Comparison of ENCODE assay signal across 8 mouse cellular contexts in the genomic region with DNA sequence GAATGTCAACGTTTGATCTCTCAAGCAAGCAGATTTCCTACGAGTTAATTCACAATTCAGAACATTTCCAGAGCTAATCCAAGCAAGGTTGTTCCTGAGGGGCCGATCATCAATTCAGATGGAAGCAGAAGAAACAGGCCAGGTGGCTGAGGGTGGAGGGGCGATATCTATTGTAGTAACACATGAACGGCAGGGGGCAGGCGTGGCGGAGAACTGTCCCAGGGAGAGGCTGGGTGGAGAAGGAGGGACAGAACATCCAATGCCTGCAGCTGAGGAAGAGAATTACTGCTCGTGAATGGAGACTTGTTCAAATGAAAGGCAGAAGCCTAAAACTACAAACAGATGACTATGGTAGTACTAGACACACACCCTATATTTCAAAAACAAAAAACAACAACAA.
DNase-seq lines count a peak whose midpoint lies in the region; ATAC-seq and TF ChIP-seq lines count a peak whose summit lies in the region.
"Had no signal": no experiment of that assay in that cellular context is flagged by ENCODE, and none has a peak within 500 bp of the region (broad histone marks: within the 10 kb centered on the region; RNA-seq: fewer than 3 reads in every experiment).

No protein-coding gene starts in this region.

- DNase-seq in kidney, adult 18-20 months: peak; percentile 28
- peak; percentile 72 for DNase-seq in ES-E14 (ENCODE audit: low read depth, low spot score)
- DNase-seq in adrenal gland, postnatal 10 days: peak; percentile 60
- peak; percentile 61 to 63 for DNase-seq in kidney, postnatal 25 days
- DNase-seq in right cerebral cortex, postnatal 4 days: peak; percentile 50
- no peak for DNase-seq in frontal cortex, postnatal 25 days (ENCODE audit: low spot score in 2 of 2)

- H3K9me3 ChIP-seq in kidney, embryonic 16.5 days (ENCODE audit: low read length): no peaks in the 10 kb centered on the region
- no peaks in the 10 kb centered on the region for H3K9me3 ChIP-seq in ES-E14 (ENCODE audit: control insufficient read depth, insufficient read depth, low read depth, low read length)
- H3K9me3 ChIP-seq: embryonic facial prominence, embryonic 12.5 days had no signal

- in situ Hi-C loops in ES-E14 (cut with MboI; ENCODE audit: low sequenced_read_pairs in 2 of 2, unreplicated experiment in 2 of 2): no loop called here

- H3K27me3 ChIP-seq in kidney, embryonic 16.5 days (ENCODE audit: insufficient read depth, low read length): no peaks in the 10 kb centered on the region
- H3K27me3 ChIP-seq: embryonic facial prominence, embryonic 12.5 days had no signal

- no peak for ATAC-seq in kidney, embryonic 16.5 days (ENCODE audit: low FRiP score, low TSS enrichment)

- WGBS in kidney, embryonic 16.5 days: 39% methylated on average over 8 of the region's 8 CpGs

- no peak overlapping the region for H3K9ac ChIP-seq in kidney, embryonic 16.5 days (replicated peaks; ENCODE audit: low read length)
- no peak overlapping the region for H3K9ac ChIP-seq in ES-E14 (ENCODE audit: insufficient read depth, low read depth, low read length, poor library complexity, severe bottlenecking)
- H3K9ac ChIP-seq: embryonic facial prominence, embryonic 12.5 days had no signal

- no peak overlapping the region for H3K4me2 ChIP-seq in kidney, embryonic 16.5 days (replicated peaks; ENCODE audit: low read depth, low read length)
- H3K4me2 ChIP-seq: embryonic facial prominence, embryonic 12.5 days had no signal

- H3K4me3 ChIP-seq in kidney, embryonic 16.5 days (ENCODE audit: low read length): no peak overlapping the region
- no peak overlapping the region for H3K4me3 ChIP-seq in ES-E14 (ENCODE audit: insufficient read depth in 1 of 2, low read depth in 1 of 2, low read length in 2 of 2, poor library complexity in 1 of 2, severe bottlenecking in 1 of 2)
- H3K4me3 ChIP-seq: embryonic facial prominence, embryonic 12.5 days had no signal

- no peaks in the 10 kb centered on the region for H3K36me3 ChIP-seq in kidney, embryonic 16.5 days (ENCODE audit: insufficient read depth, low read length)
- H3K36me3 ChIP-seq in ES-E14 (ENCODE audit: control insufficient read depth, insufficient read depth, low read length, poor library complexity, severe bottlenecking): no peaks in the 10 kb centered on the region
- H3K36me3 ChIP-seq: embryonic facial prominence, embryonic 12.5 days had no signal

- no peaks in the 10 kb centered on the region for H3K4me1 ChIP-seq in kidney, embryonic 16.5 days (ENCODE audit: insufficient read depth, low read length)
- peaks cover 2 to 7% of the 10 kb centered on the region in 2 experiments; a peak in 3 of 4 replicates for H3K4me1 ChIP-seq in ES-E14 (ENCODE audit: control insufficient read depth in 2 of 2, insufficient read depth in 2 of 2, low read length in 2 of 2, poor library complexity in 1 of 2)
- H3K4me1 ChIP-seq: embryonic facial prominence, embryonic 12.5 days had no signal

- H3K27ac ChIP-seq in kidney, embryonic 16.5 days (ENCODE audit: low read length): no peak overlapping the region
- H3K27ac ChIP-seq in ES-E14 (ENCODE audit: insufficient read depth, low read depth, low read length, poor library complexity, severe bottlenecking): no peak overlapping the region
- H3K27ac ChIP-seq: embryonic facial prominence, embryonic 12.5 days had no signal

TF ChIP-seq in ES-E14, 5 proteins besides CTCF, POLR2A, EP300 and RAD21:
- no peak for TF ChIP-seq MAFK (IDR thresholded peaks at IDR 0.05; ENCODE audit: insufficient read depth, low read depth, low read length)
- TF ChIP-seq HCFC1 (IDR thresholded peaks at IDR 0.05; ENCODE audit: borderline replicate concordance, insufficient read depth, low read length): no peak
- TF ChIP-seq CHD2 (IDR thresholded peaks at IDR 0.05; ENCODE audit: low read depth, low read length): no peak
- no peak for TF ChIP-seq ZNF384 (IDR thresholded peaks at IDR 0.05; ENCODE audit: low read depth, low read length)
- peak; percentile 48; the same call in 1 of the 2 replicates for TF ChIP-seq ZC3H11A (IDR thresholded peaks at IDR 0.05; ENCODE audit: borderline replicate concordance, low read depth, low read length)

Comparison
In these comparisons a context has a peak if more than half of its experiments do, and no peak if none do; other contexts are left out.
1. DNase-seq: peak in kidney, adult 18-20 months (single experiment), ES-E14 (single experiment), adrenal gland, postnatal 10 days (single experiment), kidney, postnatal 25 days (2 of 2) and right cerebral cortex, postnatal 4 days (single experiment); none in frontal cortex, postnatal 25 days (0 of 2).